Mouse (Mus musculus) myocyte (in vitro differentiated cells): ENCODE data around the gene Prkn.

Experiments
- E2F4 ChIP-seq: IDR thresholded peaks from one replicate; pipeline ENCODE4 v1.6.1; 2011; ENCODE audit warnings: mild to moderate bottlenecking, control low read depth, moderate library complexity; ENCODE audit not compliant: insufficient read depth
- POLR2A ChIP-seq: IDR thresholded peaks from one replicate; pipeline ENCODE4 v1.6.1; 2011; ENCODE audit warnings: low read depth, mild to moderate bottlenecking, control low read depth, moderate library complexity; ENCODE audit not compliant: insufficient read length
- TCF3 ChIP-seq: IDR thresholded peaks from one replicate; pipeline ENCODE4 v1.6.1; 2011; ENCODE audit warnings: low read depth, control low read depth; ENCODE audit not compliant: insufficient read length

DNA sequence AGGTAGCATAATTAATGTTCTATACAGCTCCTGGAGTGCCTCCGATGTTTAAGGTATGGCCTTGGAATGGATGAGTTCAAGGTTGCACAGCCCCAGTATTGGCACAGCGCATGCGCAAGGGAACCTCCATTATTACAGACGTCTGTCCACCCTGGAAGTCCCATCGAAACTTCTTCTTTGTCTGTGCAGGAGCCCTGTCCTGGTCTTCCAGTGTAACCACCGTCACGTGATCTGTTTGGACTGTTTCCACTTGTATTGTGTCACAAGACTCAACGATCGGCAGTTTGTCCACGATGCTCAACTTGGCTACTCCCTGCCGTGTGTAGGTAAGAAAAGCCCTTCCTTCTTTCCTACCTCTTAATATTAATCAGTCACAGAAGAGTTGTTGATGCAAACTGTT lies 794.9 kb downstream of the Prkn start:
- TF ChIP-seq POLR2A: no peak
- TF ChIP-seq E2F4: no peak
- no peak for TF ChIP-seq TCF3
